Mouse (Mus musculus) liver, adult (tissue): ENCODE measurements around the gene Phf20.

Experiments used
- GATA4 ChIP-seq: IDR thresholded peaks from 2 replicates; pipeline ENCODE4 v1.6.1; 2014; ENCODE audit warnings: mild to moderate bottlenecking, low read length; ENCODE audit not compliant: insufficient replicate concordance

Gene Phf20

DNA sequence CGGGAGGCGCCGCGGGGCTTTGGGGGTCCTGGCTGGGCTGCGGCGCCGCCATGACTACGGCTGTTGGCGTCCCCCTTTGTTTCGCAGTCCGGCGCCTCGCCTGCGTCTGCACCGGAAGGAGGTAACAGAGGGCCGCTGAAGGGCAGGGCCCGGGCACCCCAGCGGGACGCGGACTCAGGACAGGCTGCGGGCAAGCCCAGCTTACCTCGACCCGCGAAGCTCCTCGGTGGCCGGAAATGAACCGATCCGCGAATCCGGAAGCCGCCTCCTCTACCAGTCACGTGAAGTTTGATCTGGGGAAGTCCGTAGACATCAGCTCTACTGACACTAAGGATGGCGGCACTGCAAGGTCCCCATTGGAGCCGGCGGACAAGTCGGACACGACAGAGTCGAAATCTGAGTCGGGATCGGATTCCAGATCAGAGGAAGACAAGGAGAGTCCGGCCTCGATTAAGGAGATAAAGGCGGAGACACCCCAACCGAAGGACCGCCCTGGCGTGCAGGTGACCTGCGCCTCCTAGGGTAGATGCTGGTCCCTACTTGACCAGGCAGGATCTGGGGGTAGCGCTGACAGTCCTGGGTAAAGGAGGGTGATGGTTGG, 116.1 kb downstream of the Phf20 start, which contains the start of the genes Cnbd2 and Scand1:
Gene Cnbd2, plus strand, starts transcription at position 3 of the 601 bp plus-strand sequence.
Gene Scand1, minus strand, starts transcription at position 408 of the 601 bp plus-strand sequence.
- TF ChIP-seq GATA4 = peak; percentile 28; the same call in 1 of the 2 replicates

- no peak for TF ChIP-seq GATA4
These were observed 116.9 kb downstream of the Phf20 start for GRCm38 (mm10) chr2:156313153-156313552.

- no peak for TF ChIP-seq GATA4
These were observed 118.5 kb downstream of the Phf20 start for GRCm38 (mm10) chr2:156314811-156315210.

- TF ChIP-seq GATA4 = no peak
These were observed 122.2 kb downstream of the Phf20 start for GRCm38 (mm10) chr2:156318491-156318890.

DNA sequence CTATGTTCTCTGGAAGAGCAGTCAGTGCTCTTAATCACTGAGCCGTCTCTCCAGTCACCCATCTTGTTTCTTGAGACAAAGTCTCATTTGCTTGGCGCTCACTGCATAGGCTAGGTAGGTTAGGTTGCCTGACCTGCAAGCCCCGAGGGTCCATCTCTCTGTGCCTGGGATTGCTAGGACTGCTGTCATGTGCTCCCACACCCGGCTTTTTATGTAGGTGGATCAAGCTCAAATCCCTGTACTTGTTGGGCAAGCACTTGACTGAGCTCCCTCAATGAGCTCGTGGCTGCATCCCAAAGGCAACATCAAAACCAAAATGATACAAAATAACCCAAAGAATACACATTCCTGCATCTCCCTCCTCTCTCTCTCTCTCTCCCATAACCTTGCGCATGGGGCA, 125.3 kb downstream of the Phf20 start:
- no peak for TF ChIP-seq GATA4

GRCm38 (mm10) chr2:156324116-156324588, 127.9 kb downstream of the Phf20 start:
- TF ChIP-seq GATA4 = peak; percentile 80; the same call in 1 of the 2 replicates

DNA sequence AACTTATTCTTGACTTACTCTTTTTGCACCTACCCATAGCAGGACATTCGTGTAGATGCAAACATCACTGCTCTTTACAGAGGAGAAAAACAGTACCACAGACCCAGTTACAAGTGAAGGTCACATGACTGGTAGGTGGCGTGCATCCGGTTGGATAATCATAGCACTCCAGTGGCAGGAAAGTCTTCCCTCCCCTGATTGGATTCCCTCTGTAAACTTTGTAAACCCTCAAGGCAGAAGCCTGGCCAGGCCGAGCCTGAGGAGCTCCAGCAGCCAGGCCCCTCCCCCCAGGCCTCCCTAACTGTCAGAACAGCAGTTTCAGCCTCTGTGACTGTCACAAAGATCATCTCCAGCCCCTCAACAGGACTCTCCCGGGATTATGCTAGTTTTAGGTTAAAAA, 128.4 kb downstream of the Phf20 start:
- TF ChIP-seq GATA4 = no peak; the same call in 1 of the 2 replicates

DNA sequence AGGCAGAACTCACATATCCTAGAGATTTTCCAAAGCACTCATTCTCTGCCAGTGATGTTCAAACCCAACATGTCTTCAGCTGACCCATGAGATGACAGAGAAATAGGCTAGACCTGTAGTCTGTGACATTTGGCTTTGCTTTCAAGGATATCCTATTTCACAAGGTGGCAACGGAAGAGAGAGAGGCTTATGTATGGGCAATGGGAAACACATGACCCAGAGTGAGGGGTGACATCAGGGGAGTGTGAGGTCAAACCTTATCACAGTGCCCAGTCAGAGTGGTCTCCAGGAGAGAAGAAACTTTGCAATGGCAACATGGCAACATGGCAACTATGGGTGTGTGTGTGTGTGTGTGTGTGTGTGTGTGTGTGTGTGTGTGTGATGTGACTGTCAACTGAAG, 134.4 kb downstream of the Phf20 start:
- no peak for TF ChIP-seq GATA4

DNA sequence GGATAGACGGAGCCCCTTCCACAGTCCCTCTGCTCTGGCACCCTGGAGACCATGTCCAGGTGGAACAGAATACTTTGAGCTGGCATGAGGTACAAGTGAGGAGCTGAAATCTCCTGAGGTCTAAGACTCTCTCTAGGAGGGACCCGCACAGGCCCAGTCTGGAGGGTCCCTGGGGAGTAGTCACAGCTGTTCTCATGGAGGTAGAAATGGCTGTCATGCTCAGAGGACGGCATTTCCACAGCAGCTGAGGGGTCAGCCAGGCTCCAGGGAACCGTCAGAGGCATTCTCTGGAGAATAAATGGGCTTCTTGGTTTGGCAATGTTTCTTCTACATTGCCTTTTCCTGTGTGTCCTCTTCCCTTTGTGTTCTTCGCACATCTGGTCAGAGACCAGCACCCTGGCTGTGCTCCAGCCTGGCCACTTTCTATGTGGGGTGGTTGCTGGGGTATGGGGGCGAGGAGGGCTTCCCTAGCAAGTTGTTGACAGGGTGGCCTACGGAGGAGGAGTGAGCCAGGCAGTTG, 135.2 kb downstream of the Phf20 start:
- TF ChIP-seq GATA4 = no peak

GRCm38 (mm10) chr2:156340078-156340477, 143.8 kb downstream of the Phf20 start:
- no peak for TF ChIP-seq GATA4

GRCm38 (mm10) chr2:156344775-156345532, 148.7 kb downstream of the Phf20 start:
- no peak for TF ChIP-seq GATA4

- TF ChIP-seq GATA4 = no peak
These were observed 152.5 kb downstream of the Phf20 start for GRCm38 (mm10) chr2:156348812-156349211.

DNA sequence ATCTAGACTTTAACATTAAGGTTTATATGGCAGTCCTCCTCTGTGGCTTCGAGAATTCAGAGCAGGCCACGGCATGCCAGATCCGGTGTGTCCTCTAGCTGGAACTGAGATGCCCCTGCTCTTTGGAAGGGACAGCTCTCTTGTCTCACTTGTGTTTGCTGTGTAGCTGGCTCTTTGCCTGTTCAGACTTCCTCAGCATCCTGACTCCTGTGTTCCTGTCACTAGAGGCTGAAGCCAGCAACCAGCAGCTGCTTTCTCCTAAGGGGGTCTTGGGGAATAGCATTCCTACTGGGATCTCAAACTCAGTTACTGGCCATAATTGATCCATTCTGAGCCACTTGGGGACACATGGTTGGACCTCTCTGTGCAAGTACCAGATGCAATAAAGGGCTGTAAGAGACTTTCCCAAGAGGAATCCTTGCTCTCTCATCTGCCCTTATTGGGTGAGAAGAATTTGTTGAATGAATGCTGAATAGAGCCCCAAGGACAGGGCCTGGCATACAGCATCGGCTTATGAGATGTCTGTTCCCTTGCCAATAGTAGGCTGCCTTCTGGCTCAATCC, 153.1 kb downstream of the Phf20 start:
- no peak for TF ChIP-seq GATA4

DNA sequence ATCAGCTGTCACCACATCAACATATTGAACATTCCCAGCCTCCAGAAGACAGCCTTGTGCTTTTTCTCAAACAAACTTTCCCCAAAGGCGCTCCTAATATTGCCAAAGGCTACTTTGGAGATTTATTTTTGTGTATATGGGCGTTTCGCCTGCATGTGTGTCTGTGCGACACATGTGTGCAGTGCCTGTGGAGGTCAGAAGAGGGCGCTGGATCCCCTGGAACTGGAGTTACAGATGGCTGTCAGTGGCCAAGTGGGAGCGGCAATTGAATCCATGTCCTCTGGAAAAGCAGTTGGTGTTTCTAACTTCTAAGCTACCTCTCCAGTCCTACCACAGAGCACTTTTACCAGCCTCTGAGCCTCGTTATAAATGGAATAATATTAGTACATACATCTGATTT, 155.0 kb downstream of the Phf20 start:
- TF ChIP-seq GATA4 = no peak

- no peak for TF ChIP-seq GATA4
These were observed 156.3 kb downstream of the Phf20 start for GRCm38 (mm10) chr2:156352413-156353165.
